Mouse (Mus musculus): Measurements from ENCODE around the gene Cep68. TPM values are rescaled to one million over a fixed set of nuclear protein-coding genes. Genes with fewer than 3 reads are reported as not detected.
"Not testable (repeated sequence)": the region's sequence is repeated elsewhere in the genome, so short reads cannot be mapped to it uniquely, and the experiment has no call there.

Gene Cep68
- total RNA-seq, 2 experiments from 2014 or later = 31.3 to 31.7 TPM

DNA sequence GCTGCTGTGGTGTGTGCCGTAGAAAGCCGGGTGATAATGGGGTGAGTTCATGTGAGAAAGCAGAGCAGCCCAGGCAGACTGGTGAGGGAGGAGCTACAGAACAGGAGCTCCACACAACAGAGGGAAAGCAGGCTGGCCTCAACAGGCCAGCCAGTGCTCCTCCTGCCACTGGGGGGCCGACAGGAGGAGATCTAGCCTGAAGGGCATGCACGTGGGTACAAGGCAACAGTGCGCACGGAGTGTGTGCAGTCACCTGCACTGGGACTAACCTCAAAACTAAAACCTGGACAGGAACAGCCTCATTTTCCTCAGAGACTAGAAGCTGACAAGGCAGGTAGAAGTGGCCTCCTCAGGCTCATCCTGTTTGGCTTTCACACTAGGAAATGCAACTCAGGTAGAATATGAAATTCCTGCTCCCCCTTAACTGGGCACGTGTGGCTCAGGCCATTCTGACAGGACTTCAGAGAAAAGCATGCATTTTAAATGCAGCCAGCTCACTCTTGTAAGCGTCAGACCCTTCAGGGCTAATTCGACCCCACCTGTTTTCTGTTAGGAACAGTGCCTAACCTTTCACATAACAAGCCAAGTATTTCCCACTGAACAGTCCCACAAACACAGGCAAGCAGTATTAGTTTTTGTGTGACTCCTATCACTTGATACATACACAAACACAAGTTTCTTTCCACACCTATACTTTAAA lies 5.9 kb downstream of the Cep68 start:
- intact Hi-C loops (cut with DNase I) = no loop called here

GRCm38 (mm10) chr11:20242366-20243056 lies 6.7 kb downstream of the Cep68 start:
- intact Hi-C loops (cut with DNase I) = no loop called here
- no peak for DNase-seq (ENCODE audit: low spot score in 2 of 2)

More for the DNA sequence above, 5.9 kb downstream of the Cep68 start:
- DNase-seq (ENCODE audit: low spot score in 2 of 2) = no peak

DNA sequence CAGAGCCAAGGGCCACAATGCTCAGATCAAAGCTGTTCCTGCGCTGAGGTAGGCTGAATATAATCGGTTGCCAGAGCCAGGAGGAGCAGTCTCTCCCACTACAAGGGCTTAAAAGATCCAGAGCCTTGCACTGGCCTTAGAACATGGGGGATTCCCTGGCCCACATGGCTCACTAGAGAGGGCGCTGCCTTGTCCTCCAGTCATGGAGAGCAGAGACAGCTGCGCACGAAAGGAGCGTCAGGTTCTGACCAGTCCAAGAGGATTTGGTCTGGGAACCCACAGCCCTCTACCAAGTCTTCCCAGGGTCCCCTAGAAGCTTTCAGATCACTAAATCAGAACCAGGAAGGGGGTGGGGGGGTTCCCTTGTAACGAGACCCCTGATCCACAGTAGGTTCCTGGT lies 7.9 kb downstream of the Cep68 start:
- intact Hi-C loops (cut with DNase I) = no loop called here

DNA sequence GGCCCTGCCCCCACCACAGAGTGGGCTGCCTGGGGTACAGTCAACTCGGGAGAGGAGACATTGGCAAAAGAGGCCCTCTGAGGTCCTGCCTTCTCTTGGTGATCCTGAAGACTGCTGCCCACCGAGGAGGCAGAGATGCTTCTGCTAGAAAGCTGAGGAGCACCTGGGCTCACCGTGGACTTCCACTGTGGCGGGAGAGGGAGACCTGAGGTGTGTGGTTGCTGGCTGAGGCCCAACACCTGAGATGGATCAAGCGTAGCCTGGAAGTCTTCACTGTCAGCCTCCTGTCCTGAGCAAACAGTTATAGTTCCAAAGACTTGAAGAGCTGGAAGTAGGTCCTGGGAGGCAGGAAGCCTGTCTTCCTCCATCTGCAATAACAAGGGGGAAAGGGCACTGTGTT lies 8.9 kb downstream of the Cep68 start:
- intact Hi-C loops (cut with DNase I) = no loop called here

More for the DNA sequence above, 7.9 kb downstream of the Cep68 start:
- no peak for DNase-seq (ENCODE audit: low spot score in 2 of 2)

GRCm38 (mm10) chr11:20239279-20239861 lies 9.9 kb downstream of the Cep68 start:
- DNase-seq (ENCODE audit: low spot score in 2 of 2) = no peak
- intact Hi-C loops (cut with DNase I) = no loop called here

More for the DNA sequence above, 8.9 kb downstream of the Cep68 start:
- no peak for DNase-seq (ENCODE audit: low spot score in 2 of 2)

- intact Hi-C loops (cut with DNase I) = no loop called here
Observed at GRCm38 (mm10) chr11:20237976-20238375, 11.3 kb downstream of the Cep68 start.

DNA sequence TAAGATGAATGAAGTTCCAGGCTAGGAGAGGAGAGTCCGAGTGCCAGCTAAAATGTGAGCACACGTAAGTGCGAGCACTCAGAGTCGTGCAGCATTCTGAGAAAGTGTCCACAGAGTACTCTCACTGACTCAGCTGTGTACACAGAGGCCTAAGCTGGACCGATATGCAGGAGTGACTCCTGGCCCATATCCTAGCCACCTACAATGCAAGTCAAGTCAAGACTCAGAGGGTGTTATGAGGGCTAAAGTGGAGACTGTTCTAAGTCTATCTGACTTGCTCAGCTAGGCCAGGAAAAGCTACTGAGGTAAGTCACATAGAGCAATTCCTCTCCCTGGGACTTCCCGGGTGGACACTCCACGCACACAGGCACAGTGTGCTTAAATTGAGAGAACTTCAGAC lies 12.2 kb downstream of the Cep68 start:
- no peak for DNase-seq (ENCODE audit: low spot score in 2 of 2)
- intact Hi-C loops (cut with DNase I) = no loop called here

More at GRCm38 (mm10) chr11:20237976-20238375, 11.3 kb downstream of the Cep68 start:
- DNase-seq (ENCODE audit: low spot score in 2 of 2) = no peak

DNA sequence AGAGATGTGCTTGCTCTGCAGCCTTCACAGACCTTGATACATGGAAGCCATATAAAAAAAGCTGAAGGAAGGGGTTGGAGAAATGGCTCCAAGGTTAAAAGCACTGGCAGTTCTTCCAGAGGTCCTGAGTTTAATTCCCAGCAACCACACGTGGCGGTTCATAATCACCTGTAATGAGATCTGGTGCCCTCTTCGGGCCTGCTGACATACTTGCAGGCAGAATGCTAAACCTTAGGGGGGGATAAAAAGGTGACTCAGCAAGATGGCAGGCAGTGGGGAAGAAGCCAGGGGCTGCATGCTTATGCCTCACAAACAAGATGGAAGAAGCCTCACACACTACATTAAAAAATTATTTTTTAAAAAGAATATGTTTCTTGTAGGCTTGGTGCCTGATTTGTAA lies 15.0 kb downstream of the Cep68 start:
- intact Hi-C loops (cut with DNase I) = no loop called here
- no peak for DNase-seq (ENCODE audit: low spot score in 2 of 2)

DNA sequence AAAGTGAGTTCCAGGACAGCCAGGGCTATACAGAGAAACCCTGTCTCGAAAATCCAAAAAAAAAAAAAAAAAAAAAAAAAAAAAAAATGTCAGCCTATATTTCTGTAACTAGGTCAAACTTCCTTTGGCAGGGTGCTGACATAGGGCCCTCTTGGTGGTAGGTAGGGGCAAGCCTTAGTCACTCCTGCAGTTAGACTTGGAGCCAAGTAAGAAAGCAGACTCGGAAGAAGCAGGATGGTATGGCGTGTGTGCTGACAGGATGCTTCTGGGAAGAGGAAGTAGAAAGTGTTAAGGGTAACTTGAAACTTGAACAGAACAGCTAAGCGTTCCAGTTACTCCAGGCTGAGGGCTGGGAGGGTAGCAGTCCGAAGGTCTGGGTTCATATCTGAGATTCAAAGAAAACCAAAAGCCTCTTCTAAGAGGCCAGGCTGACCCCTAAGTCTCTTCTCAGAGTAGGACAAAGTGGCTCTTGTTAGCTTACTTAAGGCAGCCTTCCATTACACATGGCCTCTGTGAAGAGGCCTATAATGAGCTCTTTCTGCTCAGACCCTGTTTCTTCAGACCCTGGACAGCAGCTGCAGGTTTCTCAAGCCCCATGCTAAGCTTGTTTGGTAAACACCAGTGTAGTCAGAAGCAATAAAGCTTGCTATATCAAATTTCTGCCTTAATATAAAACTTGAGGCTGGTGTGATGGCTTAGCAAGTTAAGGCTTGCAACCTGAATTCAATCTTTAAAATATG lies 17.0 kb downstream of the Cep68 start:
- DNase-seq (ENCODE audit: low spot score in 2 of 2) = no peak
- intact Hi-C loops (cut with DNase I) = no loop called here

- intact Hi-C loops (cut with DNase I) = no loop called here
- peak; percentile 44 to 62 for DNase-seq (ENCODE audit: low spot score in 2 of 2)
Observed at GRCm38 (mm10) chr11:20231128-20231878, 17.9 kb downstream of the Cep68 start.

- intact Hi-C loops (cut with DNase I) = no loop called here
- no peak for DNase-seq (ENCODE audit: low spot score in 2 of 2)
Observed at GRCm38 (mm10) chr11:20230286-20230685, 18.9 kb downstream of the Cep68 start.

GRCm38 (mm10) chr11:20229311-20229710 lies 19.9 kb downstream of the Cep68 start:
- DNase-seq (ENCODE audit: low spot score in 2 of 2) = no peak
- intact Hi-C loops (cut with DNase I) = no loop called here

DNA sequence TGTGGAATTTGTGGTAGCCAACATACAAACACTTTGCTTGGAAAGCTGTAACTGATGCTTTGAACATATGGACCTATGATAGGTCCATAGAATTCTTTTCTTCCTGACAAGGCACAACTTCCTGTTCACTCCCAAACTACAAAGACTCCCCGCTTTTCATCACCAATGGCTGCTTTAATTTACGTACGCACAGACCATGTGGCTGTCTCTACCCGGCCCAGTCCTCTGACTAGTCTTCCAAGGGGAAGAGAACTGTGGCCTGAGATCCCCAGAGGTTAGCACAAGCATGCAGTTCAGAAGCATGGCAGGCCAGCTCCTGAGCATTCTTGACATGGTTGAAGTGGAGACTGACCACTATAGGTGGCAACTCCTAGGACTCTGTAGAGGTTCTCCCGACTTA lies 20.6 kb downstream of the Cep68 start:
- intact Hi-C loops (cut with DNase I) = no loop called here

GRCm38 (mm10) chr11:20225938-20226337 lies 23.3 kb downstream of the Cep68 start:
- no peak for DNase-seq (ENCODE audit: low spot score in 2 of 2)

More for the DNA sequence above, 20.6 kb downstream of the Cep68 start:
- DNase-seq (ENCODE audit: low spot score in 2 of 2) = no peak

DNA sequence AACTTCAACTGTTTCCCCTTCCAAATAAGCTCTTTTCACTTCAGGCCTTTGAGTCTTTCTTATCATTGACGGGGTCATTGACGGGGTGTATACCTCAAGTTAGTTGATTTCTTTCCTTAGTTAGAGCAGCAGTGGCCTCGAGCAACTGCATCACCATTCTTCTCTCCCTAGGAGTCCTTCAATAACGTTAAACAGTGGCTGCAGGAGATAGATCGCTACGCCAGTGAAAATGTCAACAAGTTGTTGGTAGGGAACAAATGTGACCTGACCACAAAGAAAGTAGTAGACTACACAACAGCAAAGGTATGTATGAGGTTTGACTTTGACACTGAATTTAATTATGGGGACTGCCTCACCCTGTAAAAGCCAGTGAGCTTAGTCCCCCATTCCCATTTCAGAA lies 25.0 kb downstream of the Cep68 start:
- DNase-seq (ENCODE audit: low spot score in 2 of 2) = no peak
- intact Hi-C loops (cut with DNase I) = no loop called here

More at GRCm38 (mm10) chr11:20225938-20226337, 23.3 kb downstream of the Cep68 start:
- intact Hi-C loops (cut with DNase I) = no loop called here

- DNase-seq (ENCODE audit: low spot score in 2 of 2); intact Hi-C loops (cut with DNase I): not testable (repeated sequence)
Observed at GRCm38 (mm10) chr11:20221671-20222070, 27.6 kb downstream of the Cep68 start.

GRCm38 (mm10) chr11:20217227-20217626 lies 32.0 kb downstream of the Cep68 start:
- intact Hi-C loops (cut with DNase I) = no loop called here
- DNase-seq (ENCODE audit: low spot score in 2 of 2) = no peak

GRCm38 (mm10) chr11:20216415-20216814 lies 32.8 kb downstream of the Cep68 start:
- DNase-seq (ENCODE audit: low spot score in 2 of 2) = no peak

GRCm38 (mm10) chr11:20214779-20215178 lies 34.5 kb downstream of the Cep68 start:
- intact Hi-C loops (cut with DNase I) = no loop called here
- no peak for DNase-seq (ENCODE audit: low spot score in 2 of 2)

More at GRCm38 (mm10) chr11:20216415-20216814, 32.8 kb downstream of the Cep68 start:
- intact Hi-C loops (cut with DNase I) = no loop called here
